Mouse (Mus musculus) liver, embryonic 11.5 days (tissue): Measurements from ENCODE around the gene Triap1. TPM values are rescaled to one million over a fixed set of nuclear protein-coding genes. Genes with fewer than 3 reads are reported as not detected.
"Not testable (repeated sequence)": the region's sequence is repeated elsewhere in the genome, so short reads cannot be mapped to it uniquely, and the experiment has no call there.

Source experiments
- ATAC-seq: fragments of 200-750 bp; cut with Nextera tagmentation; replicated peaks from 2 replicates; pipeline ENCODE4 v1.8.0; 2017; ENCODE audit warnings: moderate number of reproducible peaks, mild to moderate bottlenecking, moderate TSS enrichment, moderate library complexity; ENCODE audit not compliant: low FRiP score
- DNase-seq: peaks from one replicate; pipeline ENCODE4 v3.0.0-alpha.2; 2017; ENCODE audit warnings: low spot score
- H3K27ac ChIP-seq: fragments of 300-500 bp; sonication (generic); 2 replicates; pipeline ENCODE4 v1.5.1; 2014; ENCODE audit warnings: mild to moderate bottlenecking, low read depth, low read length, control low read depth
- H3K27me3 ChIP-seq: fragments of 300-500 bp; sonication (generic); replicated peaks from 2 replicates; pipeline ENCODE4 v1.6.1; 2014; ENCODE audit warnings: low read length, mixed read lengths; ENCODE audit not compliant: control insufficient read depth, insufficient read depth
- H3K36me3 ChIP-seq: fragments of 300-500 bp; sonication (generic); 2 replicates; pipeline ENCODE4 v1.6.1; 2014; ENCODE audit warnings: mild to moderate bottlenecking, low read length, moderate library complexity, mixed read lengths; ENCODE audit not compliant: control insufficient read depth, insufficient read depth
- H3K4me1 ChIP-seq: fragments of 300-500 bp; sonication (generic); replicated peaks from 2 replicates; pipeline ENCODE4 v1.6.1; 2014; ENCODE audit warnings: low read length, mixed read lengths; ENCODE audit not compliant: control insufficient read depth, insufficient read depth
- H3K4me2 ChIP-seq: fragments of 300-500 bp; sonication (generic); 2 replicates; pipeline ENCODE4 v1.6.1; 2014; ENCODE audit warnings: mild to moderate bottlenecking, control low read depth, moderate library complexity
- H3K4me3 ChIP-seq: fragments of 300-500 bp; sonication (generic); 2 replicates; pipeline ENCODE4 v1.5.1; 2014; ENCODE audit warnings: low read depth, low read length, control low read depth
- H3K9ac ChIP-seq: fragments of 300-500 bp; sonication (generic); 2 replicates; pipeline ENCODE4 v1.6.1; 2014; ENCODE audit warnings: low read depth, low read length, control low read depth
- H3K9me3 ChIP-seq: fragments of 300-500 bp; sonication (generic); 2 replicates; pipeline ENCODE4 v1.6.1; 2016; ENCODE audit warnings: low read length, inconsistent platforms, mixed read lengths; ENCODE audit not compliant: control insufficient read depth
- WGBS: fragments of 180-500 bp; shearing (Covaris S2); extraction: QIAGEN DNeasy Blood & Tissue Kit; methylation state at CpG from one replicate; pipeline ENCODE4 v1.1.7; 2014; 5-methylcytosine and 5-hydroxymethylcytosine counted together
- polyA plus RNA-seq: library from polyadenylated mRNA; unstranded; fragments of >200 nt; fragmentation: Nextera tagmentation; extraction: Ambion mirVana; gene quantifications from 2 replicates; pipeline ENCODE4 v1.2.1, GENCODE M21; 2014

The Triap1 gene
- polyA plus RNA-seq, 1 experiment from 2014 or later = 59.6 TPM

GRCm38 (mm10) chr5:115371736-115372135 is 30.7 kb downstream of the Triap1 start:
- Histone ChIP-seq H3K9me3 (no peaks in the 10 kb centered on the region), H3K36me3 (no peaks in the 10 kb centered on the region), H3K27ac (no peak overlapping the region), H3K4me3 (no peak overlapping the region), H3K4me1 (no peaks in the 10 kb centered on the region), H3K9ac (no peak overlapping the region), H3K4me2 (no peak overlapping the region), H3K27me3 (peaks cover 20% of the 10 kb centered on the region)
- WGBS = 44% methylated on average over 9 of the region's 9 CpGs
- DNase-seq (no peak), ATAC-seq (no peak)

- Histone ChIP-seq H3K4me2 (peak overlapping the region; percentile 42), H3K27me3 (peaks cover 20% of the 10 kb centered on the region), H3K27ac (no peak overlapping the region), H3K36me3 (no peaks in the 10 kb centered on the region), H3K9me3 (no peaks in the 10 kb centered on the region), H3K4me1 (no peaks in the 10 kb centered on the region), H3K9ac (no peak overlapping the region), H3K4me3 (peak overlapping the region; percentile 19; the same call in 1 of the 2 replicates)
- WGBS = 21% methylated on average over 26 of the region's 26 CpGs
- ATAC-seq (no peak), DNase-seq (no peak)
Observed at GRCm38 (mm10) chr5:115373441-115374203, 32.6 kb downstream of the Triap1 start.

DNA sequence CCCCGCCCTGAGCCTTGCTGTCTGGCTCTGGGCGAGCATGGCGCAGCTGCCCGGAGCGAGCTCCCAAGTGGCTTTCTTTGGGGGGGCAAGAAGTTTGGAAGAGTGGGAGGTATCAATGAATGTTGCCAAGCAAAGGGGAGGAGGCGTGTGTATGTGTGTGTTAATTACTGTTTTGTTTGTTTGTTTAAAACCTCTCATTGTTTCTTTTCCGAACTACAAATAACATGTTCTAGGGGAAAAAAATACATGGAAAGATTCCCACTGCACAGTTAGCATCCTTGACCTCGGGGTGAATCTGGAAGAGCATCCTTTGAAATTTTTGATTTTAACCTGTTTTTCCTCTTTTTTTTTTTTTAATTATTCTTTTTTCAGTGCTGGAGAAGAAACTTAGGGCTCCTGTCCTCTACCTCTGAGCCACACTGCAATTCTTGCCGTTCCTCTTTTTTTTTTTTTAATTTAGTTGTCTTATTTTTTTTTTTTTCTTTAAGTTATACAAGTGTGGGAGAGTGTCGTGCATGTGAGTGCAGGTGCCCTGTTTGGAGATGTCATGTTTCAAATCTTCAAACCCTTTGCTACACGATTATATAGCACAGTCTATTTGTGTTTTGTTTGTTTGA is 33.3 kb downstream of the Triap1 start:
- no peak for DNase-seq
- H3K9me3 ChIP-seq = no peaks in the 10 kb centered on the region
- no peaks in the 10 kb centered on the region for H3K4me1 ChIP-seq
- ATAC-seq = no peak
- H3K36me3 ChIP-seq = no peaks in the 10 kb centered on the region
- H3K4me2 ChIP-seq = peak overlapping the region; percentile 42
- H3K9ac ChIP-seq = no peak overlapping the region
- no peak overlapping the region for H3K27ac ChIP-seq
- WGBS = 34% methylated on average over 11 of the region's 11 CpGs
- H3K27me3 ChIP-seq = peaks cover 20% of the 10 kb centered on the region
- H3K4me3 ChIP-seq = peak overlapping the region; percentile 19; the same call in 1 of the 2 replicates

DNA sequence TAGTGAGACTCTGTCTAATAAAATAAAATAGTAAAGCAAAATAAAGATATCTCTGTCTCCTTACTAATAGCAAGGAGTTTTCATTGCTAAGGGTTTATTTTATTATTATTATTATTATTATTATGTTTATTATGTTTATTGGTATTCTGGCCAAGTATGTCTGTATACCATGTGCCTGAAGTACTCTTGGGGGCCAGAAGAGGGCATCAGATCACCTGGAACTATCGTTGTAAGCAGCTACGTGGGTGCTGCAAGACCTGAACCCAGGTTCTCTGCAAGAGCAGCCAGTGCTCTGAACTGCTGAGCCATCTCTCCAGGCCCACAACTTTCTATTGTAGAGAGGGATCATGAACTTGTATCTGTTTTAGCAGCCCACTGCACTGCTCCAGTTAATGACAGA is 34.4 kb downstream of the Triap1 start:
- Histone ChIP-seq H3K4me2 (no peak overlapping the region), H3K27ac (no peak overlapping the region), H3K9ac (no peak overlapping the region), H3K36me3 (no peaks in the 10 kb centered on the region), H3K9me3 (no peaks in the 10 kb centered on the region), H3K4me1 (no peaks in the 10 kb centered on the region), H3K27me3 (peaks cover 20% of the 10 kb centered on the region), H3K4me3 (no peak overlapping the region)
- ATAC-seq = no peak
- DNase-seq = no peak
- 57% methylated on average over 2 of the region's 2 CpGs for WGBS

DNA sequence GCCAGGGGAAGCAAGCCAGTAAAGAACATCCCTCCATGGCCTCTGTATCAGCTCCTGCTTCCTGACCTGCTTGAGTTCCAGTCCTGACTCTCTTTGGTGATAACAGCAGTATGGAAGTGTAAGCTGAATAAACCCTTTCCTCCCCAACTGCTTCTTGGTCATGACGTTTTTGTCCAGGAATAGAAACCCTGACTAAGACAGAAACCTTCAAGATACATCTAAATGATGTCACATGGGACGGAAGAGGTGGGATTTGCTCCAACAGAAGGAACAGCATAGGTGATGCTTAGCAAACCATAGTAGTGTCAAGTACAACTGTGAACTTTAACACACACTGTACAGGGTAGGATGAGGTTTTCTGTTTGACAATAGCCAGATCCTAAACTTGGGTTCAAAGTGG is 37.9 kb downstream of the Triap1 start:
- ATAC-seq, H3K9ac ChIP-seq, H3K4me3 ChIP-seq, H3K4me2 ChIP-seq, DNase-seq, H3K27ac ChIP-seq, H3K27me3 ChIP-seq, H3K9me3 ChIP-seq, H3K4me1 ChIP-seq, H3K36me3 ChIP-seq: not testable (repeated sequence)
- 70% methylated on average over 2 of the region's 2 CpGs for WGBS

DNA sequence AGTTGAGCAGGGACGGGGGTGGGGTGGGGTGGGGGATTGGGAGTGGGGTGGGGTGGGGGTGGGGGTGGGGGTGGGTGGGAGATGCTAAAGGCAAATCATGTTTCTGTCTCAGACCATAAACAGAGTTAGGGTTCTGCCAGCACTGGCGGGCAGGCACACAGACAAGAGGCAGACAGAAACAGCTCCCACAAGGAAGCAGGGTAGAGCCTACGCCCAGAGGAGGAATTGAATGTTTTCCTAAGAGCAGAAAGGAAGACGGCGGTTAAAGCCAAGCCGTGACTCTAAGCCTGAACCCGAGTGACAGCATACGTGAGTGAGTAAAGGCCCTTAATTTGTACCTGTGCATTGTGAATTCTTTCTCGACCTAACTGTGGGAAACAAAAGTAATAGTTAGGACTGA is 50.9 kb downstream of the Triap1 start:
- no peak for ATAC-seq
- H3K27ac ChIP-seq = no peak overlapping the region

GRCm38 (mm10) chr5:115392969-115393368 is 51.9 kb downstream of the Triap1 start:
- Histone ChIP-seq H3K36me3 (no peaks in the 10 kb centered on the region), H3K4me3 (no peak overlapping the region), H3K27me3 (peaks cover 23% of the 10 kb centered on the region), H3K27ac (no peak overlapping the region), H3K4me1 (no peaks in the 10 kb centered on the region), H3K9ac (no peak overlapping the region), H3K4me2 (no peak overlapping the region), H3K9me3 (no peaks in the 10 kb centered on the region)
- WGBS = 69% methylated on average over 1 of the region's 1 CpGs
- ATAC-seq = no peak
- DNase-seq = no peak

More for the DNA sequence above, 50.9 kb downstream of the Triap1 start:
- no peaks in the 10 kb centered on the region for H3K4me1 ChIP-seq
- no peak overlapping the region for H3K4me3 ChIP-seq
- WGBS = 53% methylated on average over 9 of the region's 9 CpGs
- H3K9ac ChIP-seq = no peak overlapping the region
- H3K4me2 ChIP-seq = no peak overlapping the region
- no peaks in the 10 kb centered on the region for H3K36me3 ChIP-seq
- peaks cover 14% of the 10 kb centered on the region for H3K27me3 ChIP-seq
- no peaks in the 10 kb centered on the region for H3K9me3 ChIP-seq
- no peak for DNase-seq
